Mouse (Mus musculus): ENCODE data around the gene Akt1. TPM values are rescaled to one million over a fixed set of nuclear protein-coding genes. Genes with fewer than 3 reads are reported as not detected.

The Akt1 gene
- total RNA-seq, 2 experiments from 2014 or later: 71.8 to 101 TPM

DNA sequence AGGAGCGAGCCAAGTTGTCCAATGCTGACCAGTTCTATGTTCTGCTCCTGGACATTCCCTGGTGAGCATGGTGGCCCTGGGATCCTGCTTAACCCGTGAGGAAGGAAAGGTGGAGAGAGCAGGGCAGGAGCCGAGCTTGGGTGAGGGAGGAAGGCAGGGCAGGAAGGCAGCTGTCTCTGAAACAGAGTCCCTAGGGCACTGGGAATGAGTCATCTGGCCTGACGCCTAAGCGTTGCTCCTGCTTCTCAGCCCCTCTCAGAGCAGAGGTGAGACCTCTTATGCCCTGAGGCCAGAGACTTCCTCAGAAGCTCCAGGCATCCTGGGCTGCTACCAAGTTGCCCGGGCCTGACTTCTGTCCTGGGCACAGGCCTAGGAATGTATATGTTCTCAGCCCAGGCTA, 67.7 kb downstream of the Akt1 start:
- no peak for ATAC-seq (replicated peaks; ENCODE audit: low FRiP score, low TSS enrichment, poor library complexity, severe bottlenecking)

- ATAC-seq (replicated peaks; ENCODE audit: low FRiP score, low TSS enrichment, poor library complexity, severe bottlenecking): peak; percentile 89
Measured at GRCm38 (mm10) chr12:112605766-112606165, 68.9 kb downstream of the Akt1 start.

DNA sequence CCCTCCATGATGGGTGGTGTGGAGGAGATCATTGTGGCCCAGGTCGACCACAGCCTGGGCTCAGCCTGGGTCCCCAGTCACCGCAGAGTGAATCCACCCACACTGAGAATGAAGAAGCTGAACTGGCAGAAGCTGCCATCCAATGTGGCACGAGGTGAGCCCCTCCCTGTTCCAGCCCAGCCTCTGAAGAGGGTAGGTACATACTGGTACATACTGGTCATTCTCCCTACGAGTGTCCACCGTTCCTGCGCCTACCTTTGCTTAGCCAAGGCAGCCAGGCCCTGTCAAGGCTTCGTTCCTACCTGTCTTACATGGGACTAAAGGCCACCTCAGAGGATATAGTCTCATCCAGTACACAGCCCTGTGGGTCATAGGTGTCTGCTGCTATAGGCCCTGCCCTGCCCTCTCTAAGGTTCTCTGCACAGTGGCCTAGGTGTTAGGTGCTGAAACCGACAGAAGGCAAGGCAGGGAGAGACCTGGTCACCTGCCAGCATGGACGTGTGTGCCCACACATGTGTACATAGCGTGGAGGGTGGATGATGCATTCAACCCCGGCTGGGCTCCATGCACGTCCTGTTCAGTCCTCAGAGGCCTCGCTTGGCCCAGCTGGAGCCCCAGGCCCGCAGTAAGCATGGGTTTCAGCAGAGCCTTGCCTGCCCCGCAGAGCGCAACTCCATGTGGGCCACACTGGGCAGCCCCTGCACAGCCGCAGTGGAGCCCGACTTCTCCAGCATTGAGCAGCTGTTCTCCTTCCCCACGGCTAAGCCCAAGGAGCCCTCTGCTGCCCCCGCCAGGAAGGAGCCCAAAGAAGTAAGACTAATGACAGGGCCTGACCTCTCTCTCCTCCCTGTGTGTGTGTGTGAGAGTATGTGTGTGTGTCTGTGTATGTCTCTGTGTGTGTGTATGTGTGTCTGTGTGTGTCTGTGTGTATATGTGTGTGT, 69.7 kb downstream of the Akt1 start:
- ATAC-seq (replicated peaks; ENCODE audit: low FRiP score, low TSS enrichment, poor library complexity, severe bottlenecking): peak; percentile 60

GRCm38 (mm10) chr12:112604022-112604421, 70.7 kb downstream of the Akt1 start:
- no peak for ATAC-seq (replicated peaks; ENCODE audit: low FRiP score, low TSS enrichment, poor library complexity, severe bottlenecking)

Other genes with a start within 250 kb of the Akt1 start
- not detected in 2 replicates for gene A530016L24Rik, start 185.4 kb downstream of the Akt1 start, total RNA-seq (2014; fragmentation: Nextera tagmentation)
- gene A530016L24Rik, start 185.4 kb downstream of the Akt1 start, total RNA-seq (2017): not detected in 2 replicates
- gene Tmem179, start 158.1 kb downstream of the Akt1 start, total RNA-seq (2014; fragmentation: Nextera tagmentation): not detected in 2 replicates
- not detected in 2 replicates for gene Tmem179, start 158.1 kb downstream of the Akt1 start, total RNA-seq (2017)
- gene Inf2, start 86.1 kb downstream of the Akt1 start, total RNA-seq (2014; fragmentation: Nextera tagmentation): 10.8 and 11.3 TPM in 2 replicates
- 2.4 and 4.6 TPM in 2 replicates for gene Inf2, start 86.1 kb downstream of the Akt1 start, total RNA-seq (2017)
- gene Adssl1, start 54.8 kb downstream of the Akt1 start, total RNA-seq (2014; fragmentation: Nextera tagmentation): 3.7 and 6.2 TPM in 2 replicates
- 5.0 and 5.8 TPM in 2 replicates for gene Adssl1, start 54.8 kb downstream of the Akt1 start, total RNA-seq (2017)
- gene Siva1, start 30.2 kb downstream of the Akt1 start, total RNA-seq (2014; fragmentation: Nextera tagmentation): 168 and 170 TPM in 2 replicates
- gene Siva1, start 30.2 kb downstream of the Akt1 start, total RNA-seq (2017): 169 and 202 TPM in 2 replicates
- gene Zbtb42, start 3.9 kb upstream of the Akt1 start, total RNA-seq (2014; fragmentation: Nextera tagmentation): 0.33 and 0.67 TPM in 2 replicates
- gene Zbtb42, start 3.9 kb upstream of the Akt1 start, total RNA-seq (2017): 0.11 and 6.8 TPM in 2 replicates
- gene Cep170b, start 45.6 kb upstream of the Akt1 start, total RNA-seq (2014; fragmentation: Nextera tagmentation): 0.07 and 2.0 TPM in 2 replicates
- gene Cep170b, start 45.6 kb upstream of the Akt1 start, total RNA-seq (2017): 0.11 and 20.5 TPM in 2 replicates
- 1.2 TPM in 1 of 2 replicates, not detected in the other for gene Pld4, start 85.8 kb upstream of the Akt1 start, total RNA-seq (2014; fragmentation: Nextera tagmentation)
- 0.14 and 0.46 TPM in 2 replicates for gene Pld4, start 85.8 kb upstream of the Akt1 start, total RNA-seq (2017)
- not detected in 2 replicates for gene Ahnak2, start 127.8 kb upstream of the Akt1 start, total RNA-seq (2014; fragmentation: Nextera tagmentation)
- gene Ahnak2, start 127.8 kb upstream of the Akt1 start, total RNA-seq (2017): not detected in 2 replicates
- 0.74 and 1.2 TPM in 2 replicates for gene Clba1, start 134.1 kb upstream of the Akt1 start, total RNA-seq (2014; fragmentation: Nextera tagmentation)
- gene Clba1, start 134.1 kb upstream of the Akt1 start, total RNA-seq (2017): 0.08 TPM in 1 of 2 replicates, not detected in the other
- 71.1 and 82.7 TPM in 2 replicates for gene Cdca4, start 154.5 kb upstream of the Akt1 start, total RNA-seq (2014; fragmentation: Nextera tagmentation)
- 47.3 and 52.4 TPM in 2 replicates for gene Cdca4, start 154.5 kb upstream of the Akt1 start, total RNA-seq (2017)
- 4.5 and 5.1 TPM in 2 replicates for gene Gpr132, start 193.3 kb upstream of the Akt1 start, total RNA-seq (2014; fragmentation: Nextera tagmentation)
- 3.1 and 4.2 TPM in 2 replicates for gene Gpr132, start 193.3 kb upstream of the Akt1 start, total RNA-seq (2017)